Mouse (Mus musculus): ENCODE results near the gene Slc9a3r1. TPM values are rescaled to one million over a fixed set of nuclear protein-coding genes. Genes with fewer than 3 reads are reported as not detected.

Slc9a3r1 gene
- polyA plus RNA-seq, 1 experiment from 2014 or later, result 22.2 TPM

DNA sequence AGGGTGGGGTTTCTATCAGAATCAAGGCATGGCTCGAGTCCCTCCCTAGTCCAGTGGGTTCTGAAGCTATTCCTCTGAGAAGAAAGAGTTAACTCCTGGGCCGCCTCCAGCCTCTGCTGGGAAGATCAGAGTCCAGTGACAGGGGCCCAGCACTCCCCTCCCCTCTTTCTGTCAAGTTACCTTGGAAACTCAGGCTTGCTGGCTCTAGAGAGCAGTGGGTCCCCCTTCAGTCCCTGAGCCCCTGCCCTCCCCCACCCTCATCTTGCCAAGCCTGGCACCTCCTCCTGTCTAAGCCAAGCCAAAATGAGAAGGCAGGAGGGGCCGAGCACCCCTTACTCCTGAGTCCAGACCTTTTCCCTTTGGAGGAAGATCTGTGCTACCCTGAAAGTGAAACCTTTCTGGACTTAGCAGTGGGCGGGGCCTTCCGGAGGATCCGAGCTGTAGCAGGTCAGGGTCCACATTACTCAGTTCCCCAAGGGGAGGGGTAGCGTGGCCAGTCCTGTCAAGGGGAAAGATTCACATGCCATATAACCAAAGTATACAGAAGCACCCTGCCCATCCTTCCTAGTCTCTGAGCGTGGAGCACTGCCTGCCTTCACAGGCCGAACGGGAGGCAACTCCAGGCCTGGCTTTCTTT, 14.5 kb downstream of the Slc9a3r1 start:
- 0 out of 2 replicates have a peak overlapping the region, but pooled peaks have one; percentile 26 for H3K9ac ChIP-seq
- no peak overlapping the region for H3K4me2 ChIP-seq
- whole genome bisulfite sequencing, result 47% methylated on average over 10 of the region's 10 CpGs
- no peak overlapping the region for H3K27ac ChIP-seq (ENCODE audit: poor library complexity, severe bottlenecking)
- H3K36me3 ChIP-seq, result no peaks in the 10 kb centered on the region
- H3K27me3 ChIP-seq (replicated peaks), result peaks cover 21% of the 10 kb centered on the region
- peaks cover 40% of the 10 kb centered on the region for H3K4me1 ChIP-seq (replicated peaks)
- no peaks in the 10 kb centered on the region for H3K9me3 ChIP-seq (replicated peaks)
- no peak for ATAC-seq (ENCODE audit: insufficient number of reproducible peaks, low FRiP score)
- H3K4me3 ChIP-seq, result no peak overlapping the region

DNA sequence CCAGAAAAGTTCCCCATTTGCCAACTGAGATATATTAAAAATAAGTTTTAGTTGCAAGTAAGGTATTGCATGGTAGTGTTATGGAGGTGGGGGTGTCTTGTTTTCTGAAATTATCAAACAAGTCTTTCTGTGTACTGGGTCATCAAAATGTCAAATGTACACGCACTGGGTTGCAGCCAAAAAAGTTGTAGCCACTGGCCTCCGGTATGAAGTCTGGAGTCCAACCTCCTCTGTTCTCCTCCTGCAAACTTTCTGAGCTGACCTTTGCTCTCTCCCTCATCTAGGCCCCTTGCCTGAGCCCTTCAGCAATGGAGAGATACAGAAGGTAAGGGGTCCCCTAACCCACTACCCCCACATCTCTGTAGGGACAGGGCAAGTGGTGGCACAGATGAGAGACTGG, 15.6 kb downstream of the Slc9a3r1 start:
- ATAC-seq (ENCODE audit: insufficient number of reproducible peaks, low FRiP score), result no peak
- Histone ChIP-seq H3K27me3 (replicated peaks) (peaks cover 18% of the 10 kb centered on the region), H3K4me2 (no peak overlapping the region), H3K9ac (no peak overlapping the region), H3K4me3 (no peak overlapping the region), H3K9me3 (replicated peaks) (no peaks in the 10 kb centered on the region), H3K27ac (ENCODE audit: poor library complexity, severe bottlenecking) (no peak overlapping the region), H3K36me3 (no peaks in the 10 kb centered on the region), H3K4me1 (replicated peaks) (peaks cover 29% of the 10 kb centered on the region)
- 83% methylated on average over 2 of the region's 2 CpGs for WGBS

- H3K36me3 ChIP-seq, result no peaks in the 10 kb centered on the region
- no peak overlapping the region for H3K27ac ChIP-seq (ENCODE audit: poor library complexity, severe bottlenecking)
- ATAC-seq (ENCODE audit: insufficient number of reproducible peaks, low FRiP score), result no peak
- 67% methylated on average over 6 of the region's 6 CpGs for WGBS
- no peak overlapping the region for H3K9ac ChIP-seq
- H3K4me2 ChIP-seq, result no peak overlapping the region
- no peaks in the 10 kb centered on the region for H3K9me3 ChIP-seq (replicated peaks)
- H3K4me1 ChIP-seq (replicated peaks), result peaks cover 24% of the 10 kb centered on the region
- peaks cover 14% of the 10 kb centered on the region for H3K27me3 ChIP-seq (replicated peaks)
- no peak overlapping the region for H3K4me3 ChIP-seq
Observed at GRCm38 (mm10) chr11:115179191-115179590, 16.1 kb downstream of the Slc9a3r1 start.

- ATAC-seq (ENCODE audit: insufficient number of reproducible peaks, low FRiP score), result no peak
- H3K4me1 ChIP-seq (replicated peaks), result peaks cover 18% of the 10 kb centered on the region
Observed at GRCm38 (mm10) chr11:115179881-115180280, 16.7 kb downstream of the Slc9a3r1 start.

DNA sequence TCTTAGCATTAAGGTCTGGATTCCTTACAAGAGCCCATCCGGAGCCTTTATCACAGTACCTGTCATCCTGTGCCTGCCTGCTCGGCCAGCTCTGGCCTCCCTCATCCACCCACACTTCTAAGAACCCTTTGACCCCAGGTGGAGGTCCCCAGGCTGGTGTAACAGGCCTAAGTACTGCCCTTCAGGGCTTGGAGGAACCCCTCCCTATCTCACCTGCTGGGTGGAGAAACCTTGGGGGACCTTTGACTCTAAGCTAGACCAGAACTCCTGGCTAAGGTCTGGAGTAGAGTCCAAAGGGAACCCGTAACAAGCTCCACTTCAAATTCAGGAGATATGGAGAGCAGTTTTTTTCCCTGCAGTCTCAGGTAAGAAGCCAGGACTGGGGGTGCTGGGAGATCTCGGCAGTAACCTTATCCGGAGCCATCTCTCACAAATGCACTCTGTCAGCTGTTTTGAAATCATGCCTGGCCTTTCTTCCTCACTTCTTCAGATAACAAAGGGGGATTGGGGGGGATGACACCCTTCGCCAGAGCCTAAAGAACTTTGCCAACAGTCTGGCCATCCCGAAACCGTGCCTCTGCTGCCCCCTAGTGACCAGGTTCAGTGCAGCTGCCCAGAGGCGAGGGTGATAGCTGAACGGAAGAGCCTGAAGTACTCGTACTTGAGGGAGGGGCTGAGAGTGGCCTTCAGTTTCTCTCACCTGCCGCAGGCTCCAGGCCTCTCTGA, 18.9 kb downstream of the Slc9a3r1 start:
- Histone ChIP-seq H3K27me3 (replicated peaks) (no peaks in the 10 kb centered on the region; the same call in 1 of the 2 replicates), H3K9me3 (replicated peaks) (no peaks in the 10 kb centered on the region), H3K4me2 (no peak overlapping the region), H3K9ac (no peak overlapping the region), H3K27ac (ENCODE audit: poor library complexity, severe bottlenecking) (no peak overlapping the region), H3K4me1 (replicated peaks) (peaks cover 11% of the 10 kb centered on the region; the same call in 1 of the 2 replicates), H3K4me3 (no peak overlapping the region), H3K36me3 (no peaks in the 10 kb centered on the region)
- no peak for ATAC-seq (ENCODE audit: insufficient number of reproducible peaks, low FRiP score)
- WGBS, result 16% methylated on average over 12 of the region's 12 CpGs

More at GRCm38 (mm10) chr11:115179881-115180280, 16.7 kb downstream of the Slc9a3r1 start:
- WGBS, result 73% methylated on average over 6 of the region's 6 CpGs
- H3K27ac ChIP-seq (ENCODE audit: poor library complexity, severe bottlenecking), result no peak overlapping the region
- no peaks in the 10 kb centered on the region for H3K36me3 ChIP-seq
- H3K4me3 ChIP-seq, result no peak overlapping the region
- no peaks in the 10 kb centered on the region for H3K9me3 ChIP-seq (replicated peaks)
- H3K4me2 ChIP-seq, result no peak overlapping the region
- peaks cover 7% of the 10 kb centered on the region for H3K27me3 ChIP-seq (replicated peaks)
- H3K9ac ChIP-seq, result no peak overlapping the region

GRCm38 (mm10) chr11:115184973-115185372, 21.8 kb downstream of the Slc9a3r1 start:
- Histone ChIP-seq H3K4me3 (no peak overlapping the region), H3K9ac (no peak overlapping the region), H3K9me3 (replicated peaks) (no peaks in the 10 kb centered on the region), H3K27me3 (replicated peaks) (no peaks in the 10 kb centered on the region), H3K27ac (ENCODE audit: poor library complexity, severe bottlenecking) (no peak overlapping the region), H3K36me3 (peaks cover 7% of the 10 kb centered on the region), H3K4me1 (replicated peaks) (peaks cover 12% of the 10 kb centered on the region), H3K4me2 (no peak overlapping the region)
- no peak for ATAC-seq (ENCODE audit: insufficient number of reproducible peaks, low FRiP score)
- 26% methylated on average over 4 of the region's 4 CpGs for WGBS

GRCm38 (mm10) chr11:115187224-115187639, 24.1 kb downstream of the Slc9a3r1 start, which contains the start of gene Tmem104:
Tmem104 (plus strand) TSS chr11:115187487.
- Histone ChIP-seq H3K27ac (ENCODE audit: poor library complexity, severe bottlenecking) (peak within 1 kb of the TSS; percentile 74), H3K4me2 (peak within 1 kb of the TSS; percentile 97), H3K27me3 (replicated peaks) (no peaks in the 10 kb centered on the region), H3K36me3 (peaks cover 20% of the 10 kb centered on the region), H3K9ac (peak within 1 kb of the TSS; percentile 87), H3K4me1 (replicated peaks) (peaks cover 16% of the 10 kb centered on the region), H3K4me3 (peak within 1 kb of the TSS; percentile 79), H3K9me3 (replicated peaks) (no peaks in the 10 kb centered on the region)
- under 1% methylated on average over 39 of the region's 39 CpGs for WGBS
- ATAC-seq (ENCODE audit: insufficient number of reproducible peaks, low FRiP score), result peak; percentile 95

DNA sequence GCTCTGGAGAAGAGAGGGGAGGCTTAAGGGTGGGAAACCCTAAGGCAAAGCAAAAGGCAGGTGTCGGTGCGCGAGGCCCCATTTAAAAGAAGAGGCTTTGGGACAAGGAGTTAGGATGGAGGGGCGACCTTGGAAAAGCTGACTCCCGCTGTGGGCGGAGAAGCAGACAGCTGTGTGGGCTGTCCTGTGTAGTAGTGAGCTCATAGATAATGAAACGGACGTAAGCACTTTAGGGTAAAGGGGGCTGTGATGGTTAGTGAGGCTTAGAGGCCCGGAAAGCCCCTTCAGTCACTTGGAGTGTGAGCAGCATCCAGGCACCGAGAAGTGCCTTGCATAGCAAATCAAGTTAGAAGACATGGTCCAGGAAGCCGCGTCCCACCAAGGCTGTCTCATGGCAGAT, 24.6 kb downstream of the Slc9a3r1 start, which contains the start of gene Nat9:
TSS of gene Nat9 (minus strand) at position 167 of the 400 bp plus-strand sequence.
- peak within 1 kb of the TSS; percentile 79 for H3K4me3 ChIP-seq
- no peak for ATAC-seq (ENCODE audit: insufficient number of reproducible peaks, low FRiP score)
- H3K4me1 ChIP-seq (replicated peaks), result peaks cover 17% of the 10 kb centered on the region
- peak within 1 kb of the TSS; percentile 74 for H3K27ac ChIP-seq (ENCODE audit: poor library complexity, severe bottlenecking)
- peaks cover 20% of the 10 kb centered on the region for H3K36me3 ChIP-seq
- no peaks in the 10 kb centered on the region for H3K27me3 ChIP-seq (replicated peaks)
- 6% methylated on average over 12 of the region's 12 CpGs for WGBS
- H3K9me3 ChIP-seq (replicated peaks), result no peaks in the 10 kb centered on the region
- peak within 1 kb of the TSS; percentile 87 for H3K9ac ChIP-seq
- peak within 1 kb of the TSS; percentile 97 for H3K4me2 ChIP-seq

GRCm38 (mm10) chr11:115188539-115189231, 25.5 kb downstream of the Slc9a3r1 start:
- no peak overlapping the region for H3K9ac ChIP-seq
- peaks cover 20% of the 10 kb centered on the region for H3K36me3 ChIP-seq
- no peak overlapping the region for H3K27ac ChIP-seq (ENCODE audit: poor library complexity, severe bottlenecking)
- no peaks in the 10 kb centered on the region for H3K27me3 ChIP-seq (replicated peaks)
- no peak for ATAC-seq (ENCODE audit: insufficient number of reproducible peaks, low FRiP score)
- 82% methylated on average over 13 of the region's 13 CpGs for WGBS
- H3K4me1 ChIP-seq (replicated peaks), result peaks cover 17% of the 10 kb centered on the region
- no peak overlapping the region for H3K4me2 ChIP-seq
- no peak overlapping the region for H3K4me3 ChIP-seq
- H3K9me3 ChIP-seq (replicated peaks), result no peaks in the 10 kb centered on the region

- Histone ChIP-seq H3K4me2 (no peak overlapping the region), H3K4me1 (replicated peaks) (peaks cover 17% of the 10 kb centered on the region), H3K4me3 (no peak overlapping the region), H3K9ac (no peak overlapping the region), H3K36me3 (peaks cover 20% of the 10 kb centered on the region), H3K9me3 (replicated peaks) (no peaks in the 10 kb centered on the region), H3K27me3 (replicated peaks) (no peaks in the 10 kb centered on the region), H3K27ac (ENCODE audit: poor library complexity, severe bottlenecking) (no peak overlapping the region)
- WGBS, result 86% methylated on average over 6 of the region's 6 CpGs
- no peak for ATAC-seq (ENCODE audit: insufficient number of reproducible peaks, low FRiP score)
Observed at GRCm38 (mm10) chr11:115189304-115189703, 26.2 kb downstream of the Slc9a3r1 start.

GRCm38 (mm10) chr11:115192180-115192579, 29.0 kb downstream of the Slc9a3r1 start:
- 0 out of 2 replicates have a peak, but pooled peaks have one; percentile 15 for ATAC-seq (ENCODE audit: insufficient number of reproducible peaks, low FRiP score)
- no peaks in the 10 kb centered on the region for H3K27me3 ChIP-seq (replicated peaks)
- H3K36me3 ChIP-seq, result peaks cover 20% of the 10 kb centered on the region
- H3K27ac ChIP-seq (ENCODE audit: poor library complexity, severe bottlenecking), result no peak overlapping the region
- H3K9ac ChIP-seq, result no peak overlapping the region
- no peaks in the 10 kb centered on the region for H3K9me3 ChIP-seq (replicated peaks)
- WGBS, result 32% methylated on average over 9 of the region's 9 CpGs
- peaks cover 24% of the 10 kb centered on the region for H3K4me1 ChIP-seq (replicated peaks)
- H3K4me2 ChIP-seq, result no peak overlapping the region; the same call in 1 of the 2 replicates
- H3K4me3 ChIP-seq, result no peak overlapping the region

Measured in heart, embryonic 12.5 days (tissue).